Mouse (Mus musculus) intestine, postnatal 0 days (tissue): ENCODE measurements at regions not wholly inside any gene's neighbourhood (a gene's known extent, or its start where the extent isn't known, plus 50 kb on each side); places are given as distances from the start of the nearest gene placed in this dataset.

ENCODE experiments used
- ATAC-seq: fragments of 200-750 bp; cut with Nextera tagmentation; 2 replicates; pipeline ENCODE4 v1.8.0; 2017; ENCODE audit warnings: mild to moderate bottlenecking, moderate TSS enrichment, moderate library complexity
- H3K27ac ChIP-seq: fragments of 300-500 bp; sonication (generic); 2 replicates; pipeline ENCODE4 v1.5.1; 2014; ENCODE audit warnings: mild to moderate bottlenecking, low read depth, low read length, moderate library complexity
- H3K27me3 ChIP-seq: fragments of 300-500 bp; sonication (generic); replicated peaks from 2 replicates; pipeline ENCODE4 v1.6.1; 2014; ENCODE audit warnings: low read length, mixed read lengths; ENCODE audit not compliant: control insufficient read depth, insufficient read depth
- H3K36me3 ChIP-seq: fragments of 300-500 bp; sonication (generic); 2 replicates; pipeline ENCODE4 v1.6.1; 2014; ENCODE audit warnings: mild to moderate bottlenecking, moderate library complexity; ENCODE audit not compliant: control insufficient read depth, insufficient read depth
- H3K4me1 ChIP-seq: fragments of 300-500 bp; sonication (generic); replicated peaks from 2 replicates; pipeline ENCODE4 v1.6.1; 2014; ENCODE audit warnings: antibody characterized with exemption, low read length, mixed read lengths; ENCODE audit not compliant: control insufficient read depth, insufficient read depth
- H3K4me2 ChIP-seq: fragments of 300-500 bp; sonication (generic); replicated peaks from 2 replicates; pipeline ENCODE4 v1.6.1; 2014; ENCODE audit warnings: low read depth, mild to moderate bottlenecking, moderate library complexity
- H3K4me3 ChIP-seq: fragments of 300-500 bp; sonication (generic); 2 replicates; pipeline ENCODE4 v1.5.1; 2014; ENCODE audit warnings: low read depth, low read length
- H3K9ac ChIP-seq: fragments of 300-500 bp; sonication (generic); 2 replicates; pipeline ENCODE4 v1.6.1; 2014; ENCODE audit warnings: mild to moderate bottlenecking, low read depth, low read length
- H3K9me3 ChIP-seq: fragments of 300-500 bp; sonication (generic); 2 replicates; pipeline ENCODE4 v1.6.1; 2016; ENCODE audit warnings: mixed run types; ENCODE audit not compliant: control insufficient read depth
- CTCF ChIP-seq: sonication (generic); IDR thresholded peaks from 2 replicates; pipeline ENCODE4 v1.5.1; 2016; ENCODE audit warnings: low read depth, mild to moderate bottlenecking, control low read depth, antibody characterized with exemption, moderate library complexity
- WGBS: fragments of 180-500 bp; shearing (Covaris S2); extraction: QIAGEN DNeasy Blood & Tissue Kit; methylation state at CpG from one replicate; pipeline ENCODE4 v1.1.7; 2014; 5-methylcytosine and 5-hydroxymethylcytosine counted together

- Histone ChIP-seq H3K4me2 (no peak overlapping the region), H3K4me3 (no peak overlapping the region), H3K9ac (no peak overlapping the region), H3K27me3 (no peaks in the 10 kb centered on the region), H3K4me1 (no peaks in the 10 kb centered on the region), H3K36me3 (no peaks in the 10 kb centered on the region), H3K27ac (no peak overlapping the region), H3K9me3 (no peaks in the 10 kb centered on the region)
- no peak for TF ChIP-seq CTCF
- ATAC-seq, result no peak
- WGBS, result 72% methylated on average over 1 of the region's 1 CpGs
Observed at GRCm38 (mm10) chr13:118985285-118985684, 315.7 kb downstream of the Fgf10 start.

- ATAC-seq, result no peak
- Histone ChIP-seq H3K4me3 (no peak overlapping the region), H3K27ac (no peak overlapping the region), H3K9me3 (no peaks in the 10 kb centered on the region), H3K27me3 (no peaks in the 10 kb centered on the region), H3K4me2 (no peak overlapping the region), H3K4me1 (no peaks in the 10 kb centered on the region), H3K9ac (no peak overlapping the region), H3K36me3 (no peaks in the 10 kb centered on the region)
- TF ChIP-seq CTCF, result no peak
- WGBS, result 77% methylated on average over 6 of the region's 6 CpGs
Observed at GRCm38 (mm10) chr13:119025305-119025975, 355.8 kb downstream of the Fgf10 start.

- H3K4me3 ChIP-seq, result no peak overlapping the region
- no peak overlapping the region for H3K4me2 ChIP-seq
Observed at GRCm38 (mm10) chr13:119039616-119040015, 370.0 kb downstream of the Fgf10 start.

GRCm38 (mm10) chr13:119045112-119045511 is 375.5 kb downstream of the Fgf10 start:
- no peaks in the 10 kb centered on the region for H3K36me3 ChIP-seq
- H3K9me3 ChIP-seq, result no peaks in the 10 kb centered on the region
- no peak for ATAC-seq
- no peaks in the 10 kb centered on the region for H3K27me3 ChIP-seq
- H3K4me1 ChIP-seq, result no peaks in the 10 kb centered on the region
- no peak overlapping the region for H3K27ac ChIP-seq
- TF ChIP-seq CTCF, result no peak
- no peak overlapping the region for H3K4me3 ChIP-seq
- no peak overlapping the region for H3K9ac ChIP-seq
- WGBS, result 71% methylated on average over 1 of the region's 1 CpGs
- H3K4me2 ChIP-seq, result no peak overlapping the region

More at GRCm38 (mm10) chr13:119039616-119040015, 370.0 kb downstream of the Fgf10 start:
- H3K27me3 ChIP-seq, result no peaks in the 10 kb centered on the region
- H3K27ac ChIP-seq, result no peak overlapping the region
- no peaks in the 10 kb centered on the region for H3K4me1 ChIP-seq
- no peak overlapping the region for H3K9ac ChIP-seq
- no peak for TF ChIP-seq CTCF
- H3K9me3 ChIP-seq, result no peaks in the 10 kb centered on the region
- ATAC-seq, result no peak
- no peaks in the 10 kb centered on the region for H3K36me3 ChIP-seq
- 87% methylated on average over 1 of the region's 1 CpGs for WGBS

GRCm38 (mm10) chr13:119068745-119069580 is 359.4 kb upstream of the Paip1 start:
- WGBS, result 69% methylated on average over 6 of the region's 6 CpGs
- H3K27me3 ChIP-seq, result no peaks in the 10 kb centered on the region
- ATAC-seq, result no peak
- no peaks in the 10 kb centered on the region for H3K9me3 ChIP-seq
- H3K4me1 ChIP-seq, result no peaks in the 10 kb centered on the region
- no peak for TF ChIP-seq CTCF
- H3K4me2 ChIP-seq, result no peak overlapping the region
- H3K36me3 ChIP-seq, result no peaks in the 10 kb centered on the region
- H3K27ac ChIP-seq, result no peak overlapping the region
- H3K4me3 ChIP-seq, result no peak overlapping the region
- H3K9ac ChIP-seq, result no peak overlapping the region

- H3K4me1 ChIP-seq, result no peaks in the 10 kb centered on the region
- no peak for ATAC-seq
- WGBS, result 73% methylated on average over 7 of the region's 7 CpGs
- H3K36me3 ChIP-seq, result no peaks in the 10 kb centered on the region
- no peak for TF ChIP-seq CTCF
- no peak overlapping the region for H3K4me2 ChIP-seq
- no peak overlapping the region for H3K4me3 ChIP-seq
- no peak overlapping the region for H3K27ac ChIP-seq
- no peak overlapping the region for H3K9ac ChIP-seq
- H3K9me3 ChIP-seq, result no peaks in the 10 kb centered on the region
- no peaks in the 10 kb centered on the region for H3K27me3 ChIP-seq
Observed at GRCm38 (mm10) chr13:119069581-119069936, 358.8 kb upstream of the Paip1 start.
